Mouse (Mus musculus) lung, postnatal 0 days (tissue): ENCODE measurements at regions not wholly inside any gene's neighbourhood (a gene's known extent, or its start where the extent isn't known, plus 50 kb on each side); places are given as distances from the start of the nearest gene placed in this dataset.

Source experiments
- CTCF ChIP-seq: IDR thresholded peaks from 2 replicates; pipeline ENCODE4 v1.5.1; 2016; ENCODE audit warnings: antibody characterized with exemption, mild to moderate bottlenecking
- EP300 ChIP-seq: IDR thresholded peaks from 2 replicates; pipeline ENCODE4 v1.6.1; 2016; ENCODE audit warnings: antibody characterized with exemption, mild to moderate bottlenecking, control low read depth

- TF ChIP-seq CTCF (peak; percentile 5; the same call in 1 of the 2 replicates), EP300 (0 out of 2 replicates have a peak, but pooled peaks have one; percentile 13)
These were observed 86.1 kb upstream of the Arid1b start for GRCm38 (mm10) chr17:4907841-4908571.
